Mouse (Mus musculus) thymus, adult 2 months (tissue): ENCODE data around the gene Snx32.

Experiments used
- CTCF ChIP-seq: fragments of 200-500 bp; IDR thresholded peaks from 2 replicates; pipeline ENCODE4 v1.5.1; 2012; ENCODE audit warnings: mild to moderate bottlenecking, control low read depth, low read length, moderate library complexity, borderline replicate concordance; ENCODE audit not compliant: control insufficient read depth, poor library complexity, insufficient read depth; ENCODE audit errors: extremely low read depth
- POLR2A ChIP-seq: fragments of 200-500 bp; IDR thresholded peaks from 2 replicates; pipeline ENCODE4 v1.6.1; 2012; ENCODE audit warnings: mild to moderate bottlenecking, low read length, control low read depth, moderate library complexity; ENCODE audit not compliant: control insufficient read depth, poor library complexity, insufficient read depth; ENCODE audit errors: extremely low read depth

GRCm38 (mm10) chr19:5456922-5457745 lies 53.2 kb downstream of the Snx32 start:
- 0 out of 2 replicates have a peak, but pooled peaks have one; percentile 31 for TF ChIP-seq CTCF
- peak; percentile 94 for TF ChIP-seq POLR2A
